Mouse (Mus musculus): ENCODE data around the gene Prm1. TPM values are rescaled to one million over a fixed set of nuclear protein-coding genes. Genes with fewer than 3 reads are reported as not detected.
A peak's percentile ranks its signal among the peaks of the same experiment; 100 is the strongest.

Prm1 gene
- total RNA-seq, 2 experiments from 2014 or later: not detected

DNA sequence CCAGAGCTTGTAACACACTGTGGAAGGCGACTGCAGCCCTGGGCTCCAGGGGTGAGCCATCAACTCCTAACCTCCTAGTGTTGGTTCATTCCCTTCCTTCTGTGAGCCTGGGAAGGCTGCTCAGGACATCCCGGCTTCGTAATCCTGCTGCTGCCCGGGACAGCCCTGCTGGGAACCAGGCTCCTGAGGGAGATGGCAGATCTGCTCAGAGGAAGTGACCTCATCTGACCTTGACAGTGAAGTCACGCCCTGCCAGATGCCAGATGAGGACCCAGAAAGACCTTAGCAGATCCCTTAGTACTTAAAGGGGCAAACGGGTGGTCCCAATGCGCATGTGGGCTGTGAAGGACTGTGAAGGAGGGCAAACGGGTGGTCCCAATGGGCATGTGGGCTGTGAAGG, 44.5 kb downstream of the Prm1 start:
- peak; percentile 37 to 51 for DNase-seq
- intact Hi-C loops (cut with DNase I): no loop called here

DNA sequence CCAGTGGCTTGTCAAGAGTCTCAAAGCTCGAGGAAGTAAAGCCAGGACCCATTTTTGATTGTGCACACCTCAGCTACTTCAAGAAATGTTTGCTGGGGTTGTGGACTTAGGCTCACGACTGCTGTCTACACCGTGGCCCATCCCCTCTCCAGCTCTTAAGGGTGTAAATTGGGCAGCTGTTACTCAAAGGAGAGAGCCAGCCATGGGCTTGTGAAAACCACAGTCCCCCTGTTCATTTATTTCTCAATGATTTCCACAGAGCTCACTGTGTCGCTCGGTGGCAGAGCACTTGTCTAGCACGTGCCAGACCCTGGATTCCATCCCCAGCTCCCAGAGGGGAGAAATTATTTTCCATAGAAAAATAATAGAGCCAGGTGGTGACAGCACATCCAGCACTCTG, 49.5 kb downstream of the Prm1 start:
- intact Hi-C loops (cut with DNase I): no loop called here
- no peak for DNase-seq

DNA sequence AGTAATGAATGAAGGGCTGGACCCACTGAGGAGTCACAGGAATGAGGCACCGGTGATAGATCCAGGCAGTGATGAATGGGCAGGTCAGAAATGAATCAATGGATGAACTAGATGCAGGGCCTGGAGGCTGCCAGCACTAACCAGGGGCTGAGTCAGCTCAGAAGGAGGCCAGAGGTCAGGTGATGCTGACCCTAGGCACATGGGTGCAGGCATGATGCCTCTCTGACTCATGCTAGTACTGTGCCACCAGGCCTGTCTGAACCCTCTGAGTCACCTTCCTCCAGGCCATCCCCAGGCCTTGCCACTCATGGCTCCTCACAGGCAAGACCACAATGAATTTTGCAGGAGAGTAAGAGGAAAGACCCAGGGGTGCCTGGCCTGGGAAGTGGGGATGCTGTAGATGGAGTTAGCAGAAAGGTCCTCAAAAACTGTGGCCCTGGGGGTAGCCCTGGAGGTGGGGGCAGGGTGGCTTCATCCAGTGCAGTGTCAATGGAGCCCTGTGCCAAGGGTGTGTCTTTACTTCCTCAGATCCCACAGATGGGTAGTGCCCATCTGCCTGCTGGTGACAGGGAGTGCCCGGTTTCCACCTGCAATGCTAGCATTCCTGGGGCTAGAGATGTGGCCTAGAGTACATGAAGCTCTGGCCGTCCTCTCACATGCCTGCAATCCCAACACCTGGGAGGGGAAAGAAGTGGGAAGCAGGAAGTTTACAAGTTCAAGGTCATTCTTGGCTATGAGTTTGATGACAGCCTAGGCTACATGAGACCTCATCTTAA, 50.9 kb downstream of the Prm1 start:
- DNase-seq: no peak
- intact Hi-C loops (cut with DNase I): no loop called here

DNA sequence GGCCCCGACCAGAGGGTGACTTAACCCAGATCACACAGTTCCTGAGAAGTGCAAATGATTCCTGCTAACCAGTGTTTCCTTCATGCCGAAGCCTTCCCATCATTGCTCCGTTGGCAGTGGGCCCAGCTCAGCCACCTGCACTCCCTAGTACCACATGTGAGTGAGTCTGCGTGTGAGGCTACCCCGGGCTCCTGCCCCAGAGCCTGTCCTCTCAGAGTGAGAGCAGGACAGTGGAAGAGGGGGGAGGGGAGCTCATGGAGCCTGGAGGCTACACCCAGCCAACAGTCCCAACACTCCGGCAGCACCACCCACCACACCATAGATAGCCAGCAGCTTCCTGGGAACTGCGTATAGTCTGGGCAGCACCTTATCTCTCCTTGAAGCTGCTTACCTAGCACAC, 55.8 kb downstream of the Prm1 start:
- DNase-seq: peak in 1 of 2 experiments; percentile 49
- intact Hi-C loops (cut with DNase I): no loop called here

DNA sequence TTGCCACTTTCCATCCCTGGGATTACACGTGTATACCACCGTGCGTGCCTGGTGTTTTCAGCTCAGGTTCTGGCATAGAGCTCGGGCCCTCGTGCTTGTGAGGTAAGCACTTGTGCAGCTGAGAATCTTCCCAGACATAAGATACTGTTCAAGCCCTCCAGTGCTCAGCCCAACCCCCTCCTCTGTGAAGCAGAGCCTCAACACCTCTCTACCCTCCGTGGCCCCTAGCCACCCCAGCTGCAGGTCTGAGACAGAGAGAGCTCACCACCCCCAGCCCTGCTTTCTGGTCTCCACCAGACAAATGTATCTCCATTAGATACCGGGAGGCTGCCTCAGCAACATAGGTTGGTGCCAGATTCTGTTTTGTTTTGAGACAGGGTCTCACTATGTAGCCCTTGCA, 56.4 kb downstream of the Prm1 start:
- DNase-seq: no peak
- intact Hi-C loops (cut with DNase I): no loop called here

Other genes with a start within 250 kb of the Prm1 start
- 1 to 10 TPM; 1.2 to 1.5 TPM for gene Socs1, start 20.3 kb downstream of the Prm1 start, total RNA-seq (2021)
- gene Tnp2, start 17.2 kb downstream of the Prm1 start, total RNA-seq (2021): not detected
- not detected for gene Prm3, start 14.9 kb downstream of the Prm1 start, total RNA-seq (2021)
- not detected for gene Prm2, start 9.7 kb downstream of the Prm1 start, total RNA-seq (2021)
- not detected for gene Gm11172, start 7.1 kb upstream of the Prm1 start, total RNA-seq (2021)
- 1 to 10 TPM; 2.0 TPM for gene Rmi2, start 29.2 kb upstream of the Prm1 start, total RNA-seq (2021)

Data from heart, postnatal 10 days (tissue).